Mouse (Mus musculus) heart, embryonic 14.5 days (tissue): ENCODE data around the gene Sgta. TPM values are rescaled to one million over a fixed set of nuclear protein-coding genes. Genes with fewer than 3 reads are reported as not detected.

ENCODE experiments used
- ATAC-seq: fragments of 200-750 bp; cut with Nextera tagmentation; 2 replicates; pipeline ENCODE4 v1.8.0; 2017; ENCODE audit warnings: low read depth, moderate TSS enrichment; ENCODE audit not compliant: insufficient number of reproducible peaks, insufficient read depth, low FRiP score
- H3K27ac ChIP-seq, 2 experiments: fragments of 200-500 bp in 1 of 2; fragments of 300-500 bp in 1 of 2; sonication (generic) in 1 of 2; replicated peaks in 1 of 2; 2 replicates each; pipeline ENCODE4 v1.5.1; 2012 to 2014; ENCODE audit warnings: low read depth in 2 of 2, low read length in 2 of 2, control low read depth in 1 of 2, mild to moderate bottlenecking in 1 of 2, mixed read lengths in 1 of 2; ENCODE audit not compliant: control insufficient read depth in 1 of 2, insufficient read depth in 1 of 2
- H3K27me3 ChIP-seq: fragments of 300-500 bp; sonication (generic); 2 replicates; pipeline ENCODE4 v1.6.1; 2014; ENCODE audit warnings: mild to moderate bottlenecking, low read length, control low read depth; ENCODE audit not compliant: control insufficient read depth, insufficient read depth
- H3K36me3 ChIP-seq: fragments of 300-500 bp; sonication (generic); 2 replicates; pipeline ENCODE4 v1.6.1; 2014; ENCODE audit warnings: mild to moderate bottlenecking, control low read depth, low read length, mixed read lengths; ENCODE audit not compliant: control insufficient read depth, insufficient read depth
- H3K4me1 ChIP-seq, 2 experiments: fragments of 200-500 bp in 1 of 2; fragments of 300-500 bp in 1 of 2; sonication (generic) in 1 of 2; 2 replicates each; pipeline ENCODE4 v1.6.1; 2012 to 2014; ENCODE audit warnings: low read length in 2 of 2, control low read depth in 1 of 2, mixed read lengths in 1 of 2; ENCODE audit not compliant: control insufficient read depth in 2 of 2, insufficient read depth in 2 of 2
- H3K4me2 ChIP-seq: fragments of 300-500 bp; sonication (generic); 2 replicates; pipeline ENCODE4 v1.6.1; 2014; ENCODE audit warnings: mild to moderate bottlenecking, low read length
- H3K4me3 ChIP-seq, 2 experiments: fragments of 200-500 bp in 1 of 2; fragments of 300-500 bp in 1 of 2; sonication (generic) in 1 of 2; 2 replicates each; pipeline ENCODE4 v1.5.1; 2012 to 2014; ENCODE audit warnings: low read length in 2 of 2, mild to moderate bottlenecking in 2 of 2, control low read depth in 1 of 2, low read depth in 1 of 2, moderate library complexity in 1 of 2; ENCODE audit not compliant: control insufficient read depth in 1 of 2, insufficient read depth in 1 of 2
- H3K9ac ChIP-seq: fragments of 300-500 bp; sonication (generic); 2 replicates; pipeline ENCODE4 v1.6.1; 2014; ENCODE audit warnings: mild to moderate bottlenecking, low read length
- H3K9me3 ChIP-seq: fragments of 300-500 bp; sonication (generic); 2 replicates; pipeline ENCODE4 v1.6.1; 2016; ENCODE audit warnings: low read length, control low read depth; ENCODE audit not compliant: control insufficient read depth
- WGBS: fragments of 180-500 bp; shearing (Covaris S2); extraction: QIAGEN DNeasy Blood & Tissue Kit; methylation state at CpG from one replicate; pipeline ENCODE4 v1.1.7; 2014; 5-methylcytosine and 5-hydroxymethylcytosine counted together
- polyA plus RNA-seq: library from polyadenylated mRNA; unstranded; fragments of >200 nt; fragmentation: Nextera tagmentation; extraction: Ambion mirVana; gene quantifications from 2 replicates; pipeline ENCODE4 v1.2.1, GENCODE M21; 2014

The Sgta gene
- polyA plus RNA-seq, 1 experiment from 2014 or later, result 136 TPM

DNA sequence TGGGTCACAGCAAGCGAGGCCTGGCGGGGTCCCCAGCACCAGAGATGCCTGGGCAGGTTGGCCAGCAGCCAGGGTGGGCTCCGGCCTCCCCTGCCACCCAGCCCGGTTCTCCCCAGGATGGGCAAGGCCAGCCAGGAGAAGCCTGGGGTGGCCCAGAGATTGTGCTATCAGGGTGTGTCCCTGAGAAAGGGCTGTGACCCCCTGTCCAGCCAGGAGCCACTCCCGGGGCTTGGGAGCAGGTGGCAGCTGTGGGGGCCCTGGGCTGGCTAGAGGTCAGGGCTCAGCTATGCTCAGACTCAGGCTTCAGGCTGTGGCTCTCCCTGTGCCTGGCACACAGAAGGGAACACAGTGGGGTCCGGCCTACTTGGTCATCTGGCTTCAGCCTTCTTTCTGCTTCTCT, 40.3 kb downstream of the Sgta start:
- 57% methylated on average over 6 of the region's 6 CpGs for WGBS
- ATAC-seq, result no peak

DNA sequence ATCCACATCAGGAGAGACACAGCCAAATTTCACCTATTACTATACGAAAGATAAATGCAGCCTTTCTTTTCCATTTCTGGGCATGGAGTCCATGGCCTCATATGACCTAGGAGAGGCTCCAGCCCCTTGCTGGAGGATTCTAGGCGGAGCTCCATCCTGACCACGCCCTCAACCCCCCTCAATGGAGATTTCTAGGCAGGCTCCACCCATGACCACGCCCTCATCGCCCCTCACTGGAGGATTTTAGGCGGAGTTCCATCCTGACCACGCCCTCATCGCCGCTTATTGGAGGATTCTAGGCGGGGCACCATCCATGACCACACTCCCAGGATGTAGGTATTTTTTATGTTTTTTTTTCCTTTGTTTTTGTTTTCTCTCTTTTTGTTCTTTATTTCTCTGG, 41.7 kb downstream of the Sgta start:
- Histone ChIP-seq H3K9ac (no peak overlapping the region), H3K27ac (no peak overlapping the region), H3K4me2 (no peak overlapping the region), H3K27me3 (peaks cover 18% of the 10 kb centered on the region; the same call in 1 of the 2 replicates), H3K4me3 (no peak overlapping the region), H3K9me3 (no peaks in the 10 kb centered on the region), H3K36me3 (no peaks in the 10 kb centered on the region), H3K4me1 (no peaks in the 10 kb centered on the region; a peak in 2 of 4 replicates)
- no peak for ATAC-seq
- WGBS, result 32% methylated on average over 10 of the region's 10 CpGs

More for the DNA sequence above, 40.3 kb downstream of the Sgta start:
- Histone ChIP-seq H3K9ac (no peak overlapping the region), H3K4me1 (no peaks in the 10 kb centered on the region; a peak in 1 of 4 replicates), H3K4me2 (no peak overlapping the region), H3K27me3 (peaks cover 32% of the 10 kb centered on the region), H3K36me3 (no peaks in the 10 kb centered on the region), H3K27ac (no peak overlapping the region), H3K4me3 (no peak overlapping the region), H3K9me3 (no peaks in the 10 kb centered on the region)

DNA sequence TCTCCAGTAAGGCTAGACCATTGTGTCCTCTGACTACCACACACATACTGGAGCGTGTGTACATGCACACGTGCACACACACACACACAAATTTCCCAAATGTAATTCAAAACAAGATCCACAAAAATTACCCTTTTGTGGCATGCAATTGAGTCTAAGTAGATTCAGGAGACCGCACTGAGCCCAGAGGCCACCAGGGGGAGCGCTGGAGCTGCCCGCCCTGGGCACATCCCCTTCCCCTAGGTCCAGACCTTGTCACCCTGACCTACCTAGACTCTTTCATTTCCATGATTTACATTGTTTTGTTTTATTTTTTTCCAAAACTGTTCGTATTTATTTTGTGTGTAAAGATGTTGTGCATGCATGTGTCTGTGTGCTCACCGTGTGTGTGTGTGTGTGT, 43.3 kb downstream of the Sgta start:
- no peaks in the 10 kb centered on the region for H3K36me3 ChIP-seq
- WGBS, result 5% methylated on average over 7 of the region's 7 CpGs
- no peak overlapping the region for H3K4me2 ChIP-seq
- H3K4me1 ChIP-seq, result no peaks in the 10 kb centered on the region; a peak in 2 of 4 replicates
- H3K9ac ChIP-seq, result no peak overlapping the region
- H3K4me3 ChIP-seq, result no peak overlapping the region
- no peak for ATAC-seq
- no peak overlapping the region for H3K27ac ChIP-seq
- H3K27me3 ChIP-seq, result peaks cover 4% of the 10 kb centered on the region; the same call in 1 of the 2 replicates
- H3K9me3 ChIP-seq, result no peaks in the 10 kb centered on the region

DNA sequence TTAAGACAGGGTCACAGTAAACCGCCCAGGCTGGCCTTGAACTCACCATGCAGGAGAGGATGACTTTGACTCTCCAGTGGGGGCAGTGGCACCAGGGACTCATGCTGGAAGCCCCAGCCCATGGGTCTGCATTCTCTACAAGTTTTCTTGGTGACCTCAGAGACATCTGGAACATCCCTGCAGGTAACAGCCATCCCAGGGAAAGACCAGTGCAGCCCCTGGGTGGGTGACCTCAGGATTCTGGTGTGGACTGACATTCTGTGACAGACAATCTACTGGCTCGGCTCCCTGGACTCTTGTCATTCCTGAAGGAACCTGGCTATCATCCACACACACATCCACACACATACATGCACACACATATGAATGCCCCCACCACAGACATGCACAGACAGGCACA, 44.3 kb downstream of the Sgta start:
- WGBS, result 74% methylated on average over 2 of the region's 2 CpGs
- H3K4me3 ChIP-seq, result no peak overlapping the region
- no peaks in the 10 kb centered on the region; the same call in 1 of the 2 replicates for H3K27me3 ChIP-seq
- no peak overlapping the region for H3K4me2 ChIP-seq
- ATAC-seq, result no peak
- H3K27ac ChIP-seq, result no peak overlapping the region
- H3K4me1 ChIP-seq, result no peaks in the 10 kb centered on the region; a peak in 2 of 4 replicates
- no peak overlapping the region for H3K9ac ChIP-seq
- H3K9me3 ChIP-seq, result no peaks in the 10 kb centered on the region
- H3K36me3 ChIP-seq, result no peaks in the 10 kb centered on the region

DNA sequence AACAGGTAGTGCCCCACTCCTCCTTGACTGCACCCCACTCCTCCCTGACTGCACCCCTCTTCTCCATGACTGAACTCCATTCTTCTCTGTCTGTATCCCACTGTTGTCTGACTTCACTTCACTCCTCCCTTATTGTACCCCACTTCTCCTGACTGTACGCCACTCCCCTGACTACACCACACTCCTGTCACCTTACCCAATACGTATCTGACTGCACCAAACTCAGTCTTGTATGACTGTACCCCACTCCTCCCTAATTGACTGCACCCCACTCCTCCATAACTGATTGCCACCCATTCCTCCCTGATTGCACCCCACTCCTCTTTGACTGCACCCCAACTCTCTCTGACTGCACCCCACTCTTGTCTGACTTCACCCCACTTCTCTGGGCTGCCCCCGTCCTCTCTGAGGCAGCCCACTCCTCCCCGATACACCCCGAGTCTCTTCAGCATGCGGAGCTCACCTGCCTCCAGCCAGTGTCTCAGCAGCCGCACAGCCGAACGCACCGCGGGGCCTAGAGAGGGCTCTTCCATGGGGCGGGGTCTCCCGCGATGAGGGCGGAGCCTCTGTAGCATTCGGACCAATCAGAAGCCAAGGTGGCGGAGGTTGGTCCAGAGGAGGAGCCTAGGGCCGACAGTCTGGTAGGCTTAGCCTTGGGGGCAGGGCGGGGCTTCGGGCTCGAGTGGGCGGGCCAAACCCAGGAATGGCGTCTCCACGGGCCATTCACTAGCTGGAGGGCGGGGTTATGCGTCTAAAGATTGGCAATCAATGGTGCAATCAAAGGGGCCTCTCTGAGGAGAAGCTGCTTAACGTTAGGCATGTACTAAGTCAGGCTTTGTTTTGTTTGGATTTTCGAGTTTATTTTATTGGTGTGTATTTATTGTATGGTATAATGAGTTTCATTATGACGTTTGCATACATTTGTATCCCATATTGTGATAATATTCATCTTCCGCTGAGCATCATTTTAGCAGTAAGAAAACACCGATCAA, 45.3 kb downstream of the Sgta start, which contains the start of gene Gng7:
Gng7 (minus strand) TSS at position 553 of the 992 bp plus-strand sequence.
- 10% methylated on average over 31 of the region's 31 CpGs for WGBS
- ATAC-seq, result peak; percentile 79
- no peak within 1 kb of the TSS for H3K9ac ChIP-seq
- peak within 1 kb of the TSS; percentile 45 for H3K4me2 ChIP-seq
- no peaks in the 10 kb centered on the region; a peak in 2 of 4 replicates for H3K4me1 ChIP-seq
- peak within 1 kb of the TSS; percentile 6 to 11; a peak in 2 of 4 replicates for H3K4me3 ChIP-seq
- no peaks in the 10 kb centered on the region; the same call in 1 of the 2 replicates for H3K27me3 ChIP-seq
- no peaks in the 10 kb centered on the region for H3K36me3 ChIP-seq
- H3K27ac ChIP-seq, result no peak within 1 kb of the TSS
- no peaks in the 10 kb centered on the region for H3K9me3 ChIP-seq

DNA sequence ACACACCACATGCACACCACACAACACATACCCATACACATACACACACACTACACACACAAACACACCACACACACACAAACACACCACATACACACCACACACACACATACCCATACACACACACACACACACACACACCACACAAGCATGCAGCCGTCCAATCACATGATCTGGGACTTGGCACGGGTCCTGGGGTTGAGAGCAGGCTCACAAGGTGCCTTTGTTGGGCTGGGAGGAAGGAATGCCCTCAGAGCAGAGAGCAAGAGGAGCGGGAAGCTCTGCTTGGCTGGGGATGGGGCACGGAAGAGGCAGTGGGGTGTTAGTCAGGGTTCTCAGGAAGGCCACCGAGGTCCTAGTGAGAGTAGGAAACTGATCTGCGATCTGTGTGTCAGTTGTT, 49.1 kb downstream of the Sgta start:
- Histone ChIP-seq H3K27me3 (no peaks in the 10 kb centered on the region), H3K9ac (no peak overlapping the region), H3K4me2 (no peak overlapping the region), H3K27ac (no peak overlapping the region), H3K4me3 (no peak overlapping the region), H3K4me1 (no peaks in the 10 kb centered on the region; a peak in 2 of 4 replicates), H3K36me3 (no peaks in the 10 kb centered on the region), H3K9me3 (no peaks in the 10 kb centered on the region)
- no peak for ATAC-seq
- WGBS, result 50% methylated on average over 6 of the region's 6 CpGs

DNA sequence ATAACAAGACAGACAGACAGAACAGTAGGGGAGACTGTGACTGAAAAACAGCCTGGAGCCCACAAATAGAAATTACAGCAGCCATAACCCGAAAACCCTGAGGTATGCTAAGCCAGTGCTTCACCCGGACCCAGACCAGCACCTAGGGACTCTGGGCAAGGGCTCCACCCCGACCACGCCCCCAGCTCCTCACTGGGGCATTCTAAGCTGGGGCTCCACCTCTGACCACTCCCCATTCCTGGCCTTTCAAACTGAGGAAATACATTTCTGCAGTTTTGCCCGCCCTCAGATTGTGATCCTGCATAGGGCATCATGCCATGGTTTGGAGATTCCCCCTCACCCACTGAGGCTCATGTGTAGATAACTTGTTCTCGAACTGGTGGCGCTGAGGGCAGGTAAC, 52.7 kb downstream of the Sgta start:
- no peak for ATAC-seq
- Histone ChIP-seq H3K27me3 (no peaks in the 10 kb centered on the region), H3K27ac (no peak overlapping the region), H3K4me3 (no peak overlapping the region), H3K4me2 (no peak overlapping the region), H3K36me3 (no peaks in the 10 kb centered on the region), H3K9ac (no peak overlapping the region), H3K4me1 (no peaks in the 10 kb centered on the region), H3K9me3 (no peaks in the 10 kb centered on the region)
- WGBS, result 31% methylated on average over 7 of the region's 7 CpGs
